In the genomic region with DNA sequence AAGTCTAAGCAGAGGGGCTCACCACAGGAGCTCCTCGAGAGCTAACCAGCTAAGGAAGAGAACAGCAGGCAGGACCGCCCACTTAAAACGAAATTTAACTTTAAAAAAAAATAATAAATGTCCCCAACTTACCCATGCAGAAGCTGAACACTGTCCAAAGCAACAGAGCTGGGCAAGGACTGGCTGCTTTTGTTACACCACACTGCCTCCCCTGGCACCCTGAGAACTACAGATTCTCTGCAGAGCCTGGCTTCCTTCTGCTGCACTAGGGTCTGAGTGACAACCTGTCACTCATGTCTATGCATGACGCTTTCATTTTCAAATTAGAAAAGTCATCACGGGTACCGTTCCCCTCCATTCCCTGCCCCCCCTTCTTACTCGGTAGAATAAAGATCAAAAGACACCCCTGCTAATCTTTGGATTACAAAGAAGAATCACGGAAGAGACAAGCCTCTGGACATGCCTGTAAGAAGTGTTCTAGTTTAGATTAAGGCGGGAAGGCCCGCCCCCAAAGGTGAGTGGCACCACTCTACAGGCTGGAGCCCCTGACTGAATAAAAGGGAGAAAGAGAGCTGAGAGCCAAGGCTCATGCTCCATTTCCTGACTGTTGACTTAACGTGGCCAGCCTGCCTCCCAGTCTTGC, we compare ENCODE assay signal across 8 mouse cellular contexts. TPM values are rescaled to one million over a fixed set of nuclear protein-coding genes. Genes with fewer than 3 reads are reported as not detected.
DNase-seq lines count a peak whose midpoint lies in the region; ATAC-seq and TF ChIP-seq lines count a peak whose summit lies in the region.

No protein-coding gene starts in this region.

- no peaks in the 10 kb centered on the region for H3K27me3 ChIP-seq in hindbrain, embryonic 12.5 days
- H3K27me3 ChIP-seq in midbrain, postnatal 0 days (ENCODE audit: insufficient read depth, low read length), result no peaks in the 10 kb centered on the region

- WGBS in bone marrow, adult 2 months, result 55% methylated on average over 11 of the region's 11 CpGs
- 72% methylated on average over 11 of the region's 11 CpGs for WGBS in hindbrain, embryonic 12.5 days
- WGBS in midbrain, postnatal 0 days, result 60% methylated on average over 11 of the region's 11 CpGs

- H3K36me3 ChIP-seq in hindbrain, embryonic 12.5 days, result peaks cover 4% of the 10 kb centered on the region; the same call in 1 of the 2 replicates
- 0 out of 2 replicates have a peak, but pooled peaks cover 3% of the 10 kb centered on the region for H3K36me3 ChIP-seq in midbrain, postnatal 0 days (ENCODE audit: insufficient read depth, low read length)

- H3K4me1 ChIP-seq in bone marrow, adult 2 months (ENCODE audit: control insufficient read depth, insufficient read depth, low read length), result peaks cover 3% of the 10 kb centered on the region; the same call in 1 of the 2 replicates
- H3K4me1 ChIP-seq in hindbrain, embryonic 12.5 days, result peaks cover 29% of the 10 kb centered on the region
- H3K4me1 ChIP-seq in midbrain, postnatal 0 days (ENCODE audit: insufficient read depth, low read length), result peaks cover 19% of the 10 kb centered on the region; the same call in 1 of the 2 replicates

- intact Hi-C loops in left cerebral cortex, postnatal 25 days (cut with DNase I), result loop anchor here (2.0 to 5.0 kb wide), 4 partner anchors 54 to 244 kb away; a partner anchor contains a TSS
- intact Hi-C loops in gastrocnemius, adult 2 months (cut with DNase I), result loop anchor here (5.0 to 10.0 kb wide), 2 partner anchors 192 to 205 kb away; no protein-coding TSS in a partner anchor

- H3K9me3 ChIP-seq in hindbrain, embryonic 12.5 days (replicated peaks), result no peaks in the 10 kb centered on the region
- no peaks in the 10 kb centered on the region for H3K9me3 ChIP-seq in midbrain, postnatal 0 days (ENCODE audit: low read length)

- H3K4me3 ChIP-seq in bone marrow, adult 2 months (replicated peaks; ENCODE audit: control insufficient read depth, low read depth, low read length), result peak overlapping the region; percentile 12
- H3K4me3 ChIP-seq in hindbrain, embryonic 12.5 days, result peak overlapping the region; percentile 50; the same call in 1 of the 2 replicates
- H3K4me3 ChIP-seq in midbrain, postnatal 0 days (ENCODE audit: low read depth, low read length), result no peak overlapping the region
- H3K4me3 ChIP-seq in gastrocnemius, adult 2 months, result no peak overlapping the region; the same call in 1 of the 2 replicates

- DNase-seq in left cerebral cortex, postnatal 25 days (ENCODE audit: low spot score in 2 of 2), result peak; percentile 51 to 85
- DNase-seq in left cerebral cortex, adult 9 months (ENCODE audit: low spot score in 2 of 2), result no peak
- peak; percentile 67 for DNase-seq in midbrain, postnatal 0 days (ENCODE audit: low spot score)
- DNase-seq in ovary, postnatal 14 days (ENCODE audit: low spot score), result no peak
- no peak for DNase-seq in adrenal gland, postnatal 4 days (ENCODE audit: low spot score in 2 of 2)
- no peak for DNase-seq in gastrocnemius, adult 2 months

- H3K9ac ChIP-seq in hindbrain, embryonic 12.5 days, result 0 out of 2 replicates have a peak overlapping the region, but pooled peaks have one; percentile 60
- no peak overlapping the region for H3K9ac ChIP-seq in midbrain, postnatal 0 days (replicated peaks; ENCODE audit: low read length, poor library complexity, severe bottlenecking)

- no peak for TF ChIP-seq CTCF in bone marrow, adult 2 months (IDR thresholded peaks at IDR 0.05; ENCODE audit: control insufficient read depth, insufficient read depth, low read length)
- TF ChIP-seq CTCF in midbrain, postnatal 0 days (IDR thresholded peaks at IDR 0.05), result peak; percentile 58
- TF ChIP-seq CTCF in gastrocnemius, adult 2 months (IDR thresholded peaks at IDR 0.05), result no peak

- peak overlapping the region; percentile 71 for H3K4me2 ChIP-seq in hindbrain, embryonic 12.5 days (replicated peaks)
- H3K4me2 ChIP-seq in midbrain, postnatal 0 days (ENCODE audit: low read depth, low read length, poor library complexity, severe bottlenecking), result peak overlapping the region; percentile 97

- ATAC-seq in hindbrain, embryonic 12.5 days (ENCODE audit: low FRiP score), result no peak
- ATAC-seq in midbrain, postnatal 0 days (ENCODE audit: low FRiP score), result no peak

- no peak for TF ChIP-seq POLR2A in bone marrow, adult 2 months (IDR thresholded peaks at IDR 0.05; ENCODE audit: borderline replicate concordance, control insufficient read depth, low read depth, low read length)

- no peak overlapping the region for H3K27ac ChIP-seq in bone marrow, adult 2 months (ENCODE audit: control insufficient read depth, insufficient read depth, low read depth, low read length, poor library complexity)
- no peak overlapping the region for H3K27ac ChIP-seq in hindbrain, embryonic 12.5 days
- no peak overlapping the region for H3K27ac ChIP-seq in midbrain, postnatal 0 days (ENCODE audit: low read depth, low read length)
- no peak overlapping the region for H3K27ac ChIP-seq in gastrocnemius, adult 2 months

RNA-seq across cellular contexts. Expression of a gene that starts 1.5 kb away (rescaled TPM):
- 10 to 100 TPM; 33.7 to 36.5 TPM for total RNA-seq in left cerebral cortex, postnatal 25 days (2021)
- polyA plus RNA-seq in bone marrow, adult 2 months (2011; ENCODE audit: insufficient read depth, insufficient read length, low replicate concordance, missing spikeins), result 14.3 and 15.1 TPM in 2 replicates
- polyA plus RNA-seq in hindbrain, embryonic 12.5 days (2016; fragmentation: Nextera tagmentation; extraction: Ambion mirVana), result 87.8 and 99.9 TPM in 2 replicates
- total RNA-seq in midbrain, postnatal 0 days (2014; rRNA removed), result 29.5 and 37.3 TPM in 2 replicates
- 116 and 120 TPM in 2 replicates for polyA plus RNA-seq in midbrain, postnatal 0 days (2015; fragmentation: Nextera tagmentation; extraction: Ambion mirVana)
- total RNA-seq in adrenal gland, postnatal 4 days (2021), result 10 to 100 TPM; 32.1 to 32.8 TPM
- 10 to 100 TPM; 11.7 to 16.0 TPM for total RNA-seq in gastrocnemius, adult 2 months (2021)

RNA-seq across cellular contexts. Expression of a gene that starts 33.8 kb away (rescaled TPM):
- total RNA-seq in left cerebral cortex, postnatal 25 days (2021), result 10 to 100 TPM; 88.7 to 95.1 TPM
- 2.0 and 11.3 TPM in 2 replicates for polyA plus RNA-seq in bone marrow, adult 2 months (2011; ENCODE audit: insufficient read depth, insufficient read length, low replicate concordance, missing spikeins)
- 4.2 and 10.2 TPM in 2 replicates for polyA plus RNA-seq in hindbrain, embryonic 12.5 days (2016; fragmentation: Nextera tagmentation; extraction: Ambion mirVana)
- total RNA-seq in midbrain, postnatal 0 days (2014; rRNA removed), result 0.61 and 3.6 TPM in 2 replicates
- polyA plus RNA-seq in midbrain, postnatal 0 days (2015; fragmentation: Nextera tagmentation; extraction: Ambion mirVana), result 1.9 and 3.3 TPM in 2 replicates
- 10 to 100 TPM in 1 of 2 experiments, 1 to 10 TPM in 1; 2.8 to 13.4 TPM for total RNA-seq in adrenal gland, postnatal 4 days (2021)
- total RNA-seq in gastrocnemius, adult 2 months (2021), result over 10,000 TPM in 1 of 2 experiments, 1,000 to 10,000 TPM in 1; 9,151 to 16,547 TPM

RNA-seq across cellular contexts. Expression of a gene that starts 52.5 kb away (rescaled TPM):
- total RNA-seq in left cerebral cortex, postnatal 25 days (2021), result 10 to 100 TPM; 54.3 to 63.2 TPM
- polyA plus RNA-seq in bone marrow, adult 2 months (2011; ENCODE audit: insufficient read depth, insufficient read length, low replicate concordance, missing spikeins), result 0.27 TPM in 1 of 2 replicates, not detected in the other
- 4.2 and 4.6 TPM in 2 replicates for polyA plus RNA-seq in hindbrain, embryonic 12.5 days (2016; fragmentation: Nextera tagmentation; extraction: Ambion mirVana)
- 22.3 and 22.6 TPM in 2 replicates for total RNA-seq in midbrain, postnatal 0 days (2014; rRNA removed)
- 15.7 and 16.7 TPM in 2 replicates for polyA plus RNA-seq in midbrain, postnatal 0 days (2015; fragmentation: Nextera tagmentation; extraction: Ambion mirVana)
- under 1 TPM; 0.65 to 0.78 TPM for total RNA-seq in adrenal gland, postnatal 4 days (2021)
- not detected for total RNA-seq in gastrocnemius, adult 2 months (2021)

Comparison
In these comparisons a context has a peak if more than half of its experiments do, and no peak if none do; other contexts are left out.
1. DNase-seq: peak in left cerebral cortex, postnatal 25 days (2 of 2) and midbrain, postnatal 0 days (single experiment); none in left cerebral cortex, adult 9 months (0 of 2), ovary, postnatal 14 days (single experiment), adrenal gland, postnatal 4 days (0 of 2) and gastrocnemius, adult 2 months (single experiment).
2. H3K4me3 ChIP-seq: peak in bone marrow, adult 2 months (single experiment) and hindbrain, embryonic 12.5 days (single experiment); none in midbrain, postnatal 0 days (single experiment) and gastrocnemius, adult 2 months (single experiment).
3. RNA of a gene that starts 33.8 kb away (total RNA-seq): 9,151 to 16,547 TPM in gastrocnemius, adult 2 months; 88.7 to 95.1 TPM in left cerebral cortex, postnatal 25 days, 2.8 to 13.4 TPM in adrenal gland, postnatal 4 days and 0.61 to 3.6 TPM in midbrain, postnatal 0 days; every median in the first group is over 10 times any median in the second.
4. RNA of a gene that starts 52.5 kb away (total RNA-seq): 54.3 to 63.2 TPM in left cerebral cortex, postnatal 25 days and 22.3 to 22.6 TPM in midbrain, postnatal 0 days; 0.65 to 0.78 TPM in adrenal gland, postnatal 4 days and not detected in gastrocnemius, adult 2 months; every median in the first group is over 10 times any median in the second.